Mouse (Mus musculus) heart, postnatal 0 days (tissue): ENCODE results near the gene Itpr2. TPM values are rescaled to one million over a fixed set of nuclear protein-coding genes. Genes with fewer than 3 reads are reported as not detected.

Source experiments
- ATAC-seq: fragments of 200-750 bp; cut with Nextera tagmentation; 2 replicates; pipeline ENCODE4 v1.8.0; 2017; ENCODE audit warnings: low read depth, moderate number of reproducible peaks, moderate library complexity; ENCODE audit not compliant: insufficient read depth
- DNase-seq: peaks from one replicate; pipeline ENCODE4 v3.0.0-alpha.2; 2016; ENCODE audit warnings: low spot score
- H3K27ac ChIP-seq: fragments of 300-500 bp; sonication (generic); 2 replicates; pipeline ENCODE4 v1.5.1; 2014; ENCODE audit warnings: low read depth, mild to moderate bottlenecking
- H3K27me3 ChIP-seq: fragments of 300-500 bp; sonication (generic); 2 replicates; pipeline ENCODE4 v1.6.1; 2014; ENCODE audit warnings: low read length, mixed read lengths; ENCODE audit not compliant: control insufficient read depth, insufficient read depth
- H3K36me3 ChIP-seq: fragments of 300-500 bp; sonication (generic); replicated peaks from 2 replicates; pipeline ENCODE4 v1.6.1; 2014; ENCODE audit warnings: low read length, mixed read lengths; ENCODE audit not compliant: control insufficient read depth, insufficient read depth
- H3K4me1 ChIP-seq: fragments of 300-500 bp; sonication (generic); 2 replicates; pipeline ENCODE4 v1.6.1; 2014; ENCODE audit warnings: antibody characterized with exemption; ENCODE audit not compliant: control insufficient read depth, insufficient read depth
- H3K4me2 ChIP-seq: fragments of 300-500 bp; sonication (generic); 2 replicates; pipeline ENCODE4 v1.6.1; 2014; ENCODE audit warnings: low read depth, mild to moderate bottlenecking, low read length, moderate library complexity
- H3K4me3 ChIP-seq: fragments of 300-500 bp; sonication (generic); 2 replicates; pipeline ENCODE4 v1.5.1; 2014; ENCODE audit warnings: low read depth, low read length
- H3K9ac ChIP-seq: fragments of 300-500 bp; sonication (generic); replicated peaks from 2 replicates; pipeline ENCODE4 v1.6.1; 2014; ENCODE audit warnings: low read depth, low read length, mixed read lengths
- H3K9me3 ChIP-seq: fragments of 300-500 bp; sonication (generic); replicated peaks from 2 replicates; pipeline ENCODE4 v1.6.1; 2016; ENCODE audit warnings: low read length; ENCODE audit not compliant: control insufficient read depth
- CTCF ChIP-seq: IDR thresholded peaks from 2 replicates; pipeline ENCODE4 v1.5.1; 2016; ENCODE audit warnings: antibody characterized with exemption, control low read depth, low read depth
- EP300 ChIP-seq: IDR thresholded peaks from 2 replicates; pipeline ENCODE4 v1.6.1; 2016; ENCODE audit warnings: antibody characterized with exemption, low read depth
- WGBS: fragments of 180-500 bp; shearing (Covaris S2); extraction: QIAGEN DNeasy Blood & Tissue Kit; methylation state at CpG from one replicate; pipeline ENCODE4 v1.1.7; 2014; 5-methylcytosine and 5-hydroxymethylcytosine counted together
- polyA plus RNA-seq: library from polyadenylated mRNA; unstranded; fragments of >200 nt; fragmentation: Nextera tagmentation; extraction: Ambion mirVana; gene quantifications from 2 replicates; pipeline ENCODE4 v1.2.1, GENCODE M21; 2015
- total RNA-seq: library from RNA; depleted of rRNA; stranded (reverse); fragments of >200 nt; gene quantifications from 2 replicates; pipeline ENCODE4 v1.2.3, GENCODE M21; 2014; ENCODE audit warnings: low replicate concordance

Itpr2 gene
- total and polyA plus RNA-seq, 2 experiments from 2014 or later: 26.5 to 59.5 TPM

DNA sequence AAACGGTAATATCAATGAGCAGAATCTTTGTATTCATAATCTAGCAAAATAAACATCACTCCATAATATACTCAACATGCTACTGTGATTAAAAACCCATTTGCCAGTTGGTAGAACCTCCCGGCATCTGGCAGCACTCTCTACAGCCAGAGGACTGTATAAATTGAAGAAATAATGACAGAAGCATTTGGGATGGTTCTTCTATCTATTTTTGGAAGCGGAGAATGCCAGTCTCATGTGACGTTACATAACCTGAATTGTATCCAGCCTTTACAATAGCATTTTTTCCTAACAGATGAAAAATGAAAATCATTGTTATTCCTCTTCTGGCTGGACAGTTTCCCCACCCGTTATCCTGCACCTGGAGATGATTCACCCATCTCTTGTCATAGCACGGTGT is 345.5 kb downstream of the Itpr2 start:
- Histone ChIP-seq H3K27ac (no peak overlapping the region), H3K4me1 (no peaks in the 10 kb centered on the region), H3K4me2 (no peak overlapping the region), H3K36me3 (peaks cover 66% of the 10 kb centered on the region), H3K9me3 (no peaks in the 10 kb centered on the region), H3K4me3 (no peak overlapping the region), H3K27me3 (no peaks in the 10 kb centered on the region), H3K9ac (no peak overlapping the region)
- DNase-seq: no peak
- TF ChIP-seq EP300: no peak
- TF ChIP-seq CTCF: no peak
- 75% methylated on average over 6 of the region's 6 CpGs for WGBS
- no peak for ATAC-seq

DNA sequence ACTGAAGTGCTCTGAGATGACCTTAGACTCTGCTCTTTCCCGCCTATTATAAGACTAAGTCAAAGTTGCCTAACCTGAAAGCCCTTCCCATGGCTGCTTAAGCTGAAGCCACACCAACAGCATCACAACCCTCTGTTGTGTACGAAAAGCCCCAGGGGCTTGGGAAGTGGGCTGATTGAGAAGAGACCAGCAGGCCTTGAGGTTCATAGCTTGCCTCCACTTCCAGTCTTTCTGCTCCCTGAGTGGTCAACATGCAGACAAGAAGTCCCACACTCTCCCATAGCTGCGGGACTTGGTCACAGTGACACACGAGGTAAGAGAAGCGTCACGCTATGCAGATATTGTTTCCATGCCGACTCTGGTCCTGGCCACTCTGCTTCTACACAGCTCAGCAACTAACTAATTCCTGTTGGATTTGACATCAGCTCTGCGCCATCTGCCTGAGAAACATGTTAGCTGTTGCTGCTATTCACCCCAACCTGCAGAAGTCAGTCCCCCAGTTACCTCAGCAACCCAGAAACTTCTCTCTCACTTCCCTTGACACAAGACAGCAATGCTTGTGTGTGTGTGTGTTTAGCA is 346.8 kb downstream of the Itpr2 start:
- DNase-seq (no peak), ATAC-seq (no peak)
- Histone ChIP-seq H3K27me3 (no peaks in the 10 kb centered on the region), H3K9ac (no peak overlapping the region), H3K4me1 (no peaks in the 10 kb centered on the region), H3K4me3 (no peak overlapping the region), H3K27ac (no peak overlapping the region), H3K36me3 (peaks cover 73% of the 10 kb centered on the region), H3K4me2 (no peak overlapping the region), H3K9me3 (no peaks in the 10 kb centered on the region)
- no peak for TF ChIP-seq CTCF
- TF ChIP-seq EP300: no peak
- 85% methylated on average over 8 of the region's 8 CpGs for WGBS

GRCm38 (mm10) chr6:146152843-146153242 is 349.2 kb downstream of the Itpr2 start:
- no peak overlapping the region for H3K4me2 ChIP-seq
- no peak for ATAC-seq
- WGBS: 55% methylated on average over 5 of the region's 5 CpGs
- peaks cover 81% of the 10 kb centered on the region for H3K36me3 ChIP-seq
- DNase-seq: no peak
- no peak overlapping the region for H3K4me3 ChIP-seq
- no peak overlapping the region for H3K9ac ChIP-seq
- H3K27me3 ChIP-seq: no peaks in the 10 kb centered on the region
- no peaks in the 10 kb centered on the region for H3K4me1 ChIP-seq
- no peaks in the 10 kb centered on the region for H3K9me3 ChIP-seq
- H3K27ac ChIP-seq: no peak overlapping the region
- TF ChIP-seq CTCF (no peak), EP300 (no peak)

DNA sequence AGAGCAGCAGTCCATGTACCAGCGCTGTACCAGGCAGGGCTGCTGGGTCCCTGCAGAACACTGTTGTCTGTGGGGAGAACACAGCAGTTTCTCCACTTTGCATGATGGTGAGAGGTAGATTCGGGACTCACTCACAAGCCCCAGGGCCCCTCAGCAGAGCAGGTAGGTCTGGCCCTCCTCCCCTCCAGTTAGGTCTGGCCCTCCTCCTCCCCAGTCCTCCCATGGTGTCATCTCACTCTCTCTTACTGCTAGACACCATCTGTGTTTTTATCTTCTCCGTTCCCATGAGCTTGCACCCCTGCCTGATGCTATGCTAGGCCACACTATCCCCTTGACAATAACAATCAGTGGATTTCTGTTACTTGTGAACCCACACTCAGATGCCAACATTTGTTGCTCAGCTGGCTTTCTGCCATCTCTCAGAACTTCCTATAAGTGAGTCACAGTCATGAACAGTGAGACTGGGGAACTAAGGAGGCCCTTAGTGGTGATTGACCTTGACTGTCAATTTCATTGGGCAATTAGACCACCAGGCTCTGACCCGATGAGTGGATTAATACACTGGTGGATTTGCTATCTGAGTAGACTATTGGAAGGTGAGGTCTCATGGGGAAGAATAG is 360.9 kb downstream of the Itpr2 start:
- Histone ChIP-seq H3K36me3 (peaks cover 49% of the 10 kb centered on the region), H3K9ac (no peak overlapping the region), H3K4me2 (no peak overlapping the region), H3K27me3 (no peaks in the 10 kb centered on the region), H3K27ac (no peak overlapping the region), H3K9me3 (peaks cover 7% of the 10 kb centered on the region), H3K4me3 (no peak overlapping the region), H3K4me1 (peaks cover 9% of the 10 kb centered on the region; the same call in 1 of the 2 replicates)
- ATAC-seq (no peak), DNase-seq (no peak)
- 88% methylated on average over 4 of the region's 4 CpGs for WGBS
- TF ChIP-seq EP300: no peak
- no peak for TF ChIP-seq CTCF

DNA sequence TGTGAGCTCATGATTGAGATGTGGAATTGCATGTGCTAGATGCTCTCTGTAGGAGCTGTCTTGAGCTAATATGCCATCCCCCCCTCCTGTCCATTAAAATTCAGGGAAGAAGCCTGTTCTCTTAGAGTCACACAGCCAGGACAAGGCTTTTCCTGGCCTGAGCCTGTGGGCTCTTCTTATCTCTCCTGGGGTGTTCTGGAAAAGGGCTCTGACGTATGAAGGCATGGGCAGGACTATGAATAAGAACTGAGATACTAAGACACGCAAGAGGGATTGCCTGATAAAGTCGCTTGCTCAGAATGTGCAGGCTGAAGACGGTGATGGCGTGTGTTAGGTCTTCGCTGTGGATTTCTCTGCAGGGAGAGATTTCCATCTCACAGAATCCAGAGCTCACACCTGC is 361.9 kb downstream of the Itpr2 start:
- Histone ChIP-seq H3K4me3 (no peak overlapping the region), H3K36me3 (peaks cover 40% of the 10 kb centered on the region), H3K9me3 (no peaks in the 10 kb centered on the region), H3K4me2 (no peak overlapping the region), H3K27ac (no peak overlapping the region), H3K4me1 (peaks cover 9% of the 10 kb centered on the region; the same call in 1 of the 2 replicates), H3K27me3 (no peaks in the 10 kb centered on the region), H3K9ac (no peak overlapping the region)
- WGBS: 38% methylated on average over 6 of the region's 6 CpGs
- TF ChIP-seq EP300 (no peak), CTCF (no peak)
- no peak for DNase-seq
- ATAC-seq: no peak; the same call in 1 of the 2 replicates
